Mouse (Mus musculus): ENCODE results near the gene Iqce. TPM values are rescaled to one million over a fixed set of nuclear protein-coding genes. Genes with fewer than 3 reads are reported as not detected.

Gene Iqce
- 24.7 and 28.1 TPM in 2 replicates for polyA plus RNA-seq (2014; fragmentation: Nextera tagmentation; extraction: Ambion mirVana)

DNA sequence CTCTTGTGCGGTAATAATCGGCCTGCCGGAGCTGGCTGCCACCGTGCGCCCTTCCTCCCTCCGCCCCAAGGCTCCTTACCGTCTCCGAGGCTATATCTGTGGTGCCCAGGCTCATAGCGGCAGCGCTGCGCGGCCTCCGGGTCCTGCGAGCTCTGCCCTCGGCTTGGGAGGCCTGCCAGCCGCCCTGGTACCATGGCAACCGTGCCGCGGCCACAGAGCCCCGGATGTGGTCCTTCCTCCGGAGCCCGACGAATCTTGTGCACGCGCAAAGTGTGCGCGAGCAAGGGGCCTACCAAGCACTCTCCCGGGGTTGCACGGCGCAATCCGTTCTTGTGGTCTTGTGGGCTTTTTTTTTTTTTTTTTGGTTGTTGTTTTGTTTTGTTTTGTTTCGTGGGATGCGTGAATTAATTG is at the start of gene Iqce:
Gene Iqce (minus strand): TSS at position 276 of the 411 bp plus-strand sequence.
- Histone ChIP-seq H3K9me3 (ENCODE audit: control insufficient read depth, low read depth, low read length) (no peaks in the 10 kb centered on the region), H3K4me3 (ENCODE audit: low read depth, low read length) (peak within 1 kb of the TSS; percentile 80), H3K27ac (ENCODE audit: low read length) (peak within 1 kb of the TSS; percentile 86), H3K36me3 (ENCODE audit: control insufficient read depth, insufficient read depth, low read length) (peaks cover 4% of the 10 kb centered on the region; the same call in 1 of the 2 replicates), H3K4me1 (ENCODE audit: control insufficient read depth, insufficient read depth, low read length) (peaks cover 27% of the 10 kb centered on the region), H3K27me3 (ENCODE audit: control insufficient read depth, insufficient read depth, low read length) (no peaks in the 10 kb centered on the region), H3K9ac (replicated peaks; ENCODE audit: low read depth, low read length) (peak within 1 kb of the TSS; percentile 82), H3K4me2 (replicated peaks; ENCODE audit: low read depth, low read length) (peak within 1 kb of the TSS; percentile 84)
- under 1% methylated on average over 33 of the region's 33 CpGs for WGBS
- peak; percentile 42; the same call in 1 of the 2 replicates for ATAC-seq (ENCODE audit: insufficient number of reproducible peaks, insufficient read depth, low FRiP score, low read depth)

DNA sequence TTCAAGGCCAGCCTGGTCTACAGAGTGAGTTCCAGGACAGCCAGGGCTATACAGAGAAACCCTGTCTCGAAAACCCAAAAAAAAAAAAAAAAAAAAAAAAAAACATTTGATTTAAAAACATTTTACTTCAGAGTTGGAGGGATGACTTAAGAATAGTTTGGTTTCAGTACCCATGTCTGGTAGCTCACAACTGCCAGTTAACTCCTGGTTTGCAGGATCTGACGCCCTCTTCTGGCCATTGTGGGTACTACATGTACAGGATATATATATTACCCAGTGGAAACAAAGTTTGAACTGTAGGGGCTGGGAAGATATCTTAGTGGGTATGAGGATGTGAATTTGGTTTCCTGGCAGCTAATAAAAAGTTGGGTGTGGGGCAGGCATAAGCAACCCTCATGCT is 48.7 kb upstream of the Iqce start:
- peaks cover 3% of the 10 kb centered on the region; the same call in 1 of the 2 replicates for H3K4me1 ChIP-seq (ENCODE audit: control insufficient read depth, insufficient read depth, low read length)
- H3K9ac ChIP-seq (replicated peaks; ENCODE audit: low read depth, low read length), result no peak overlapping the region
- WGBS, result 0% methylated on average over 1 of the region's 2 CpGs
- no peaks in the 10 kb centered on the region for H3K27me3 ChIP-seq (ENCODE audit: control insufficient read depth, insufficient read depth, low read length)
- no peak overlapping the region for H3K27ac ChIP-seq (ENCODE audit: low read length)
- no peaks in the 10 kb centered on the region for H3K9me3 ChIP-seq (ENCODE audit: control insufficient read depth, low read depth, low read length)
- no peak for ATAC-seq (ENCODE audit: insufficient number of reproducible peaks, insufficient read depth, low FRiP score, low read depth)
- H3K4me2 ChIP-seq (replicated peaks; ENCODE audit: low read depth, low read length), result no peak overlapping the region
- no peak overlapping the region for H3K4me3 ChIP-seq (ENCODE audit: low read depth, low read length)
- H3K36me3 ChIP-seq (ENCODE audit: control insufficient read depth, insufficient read depth, low read length), result no peaks in the 10 kb centered on the region

DNA sequence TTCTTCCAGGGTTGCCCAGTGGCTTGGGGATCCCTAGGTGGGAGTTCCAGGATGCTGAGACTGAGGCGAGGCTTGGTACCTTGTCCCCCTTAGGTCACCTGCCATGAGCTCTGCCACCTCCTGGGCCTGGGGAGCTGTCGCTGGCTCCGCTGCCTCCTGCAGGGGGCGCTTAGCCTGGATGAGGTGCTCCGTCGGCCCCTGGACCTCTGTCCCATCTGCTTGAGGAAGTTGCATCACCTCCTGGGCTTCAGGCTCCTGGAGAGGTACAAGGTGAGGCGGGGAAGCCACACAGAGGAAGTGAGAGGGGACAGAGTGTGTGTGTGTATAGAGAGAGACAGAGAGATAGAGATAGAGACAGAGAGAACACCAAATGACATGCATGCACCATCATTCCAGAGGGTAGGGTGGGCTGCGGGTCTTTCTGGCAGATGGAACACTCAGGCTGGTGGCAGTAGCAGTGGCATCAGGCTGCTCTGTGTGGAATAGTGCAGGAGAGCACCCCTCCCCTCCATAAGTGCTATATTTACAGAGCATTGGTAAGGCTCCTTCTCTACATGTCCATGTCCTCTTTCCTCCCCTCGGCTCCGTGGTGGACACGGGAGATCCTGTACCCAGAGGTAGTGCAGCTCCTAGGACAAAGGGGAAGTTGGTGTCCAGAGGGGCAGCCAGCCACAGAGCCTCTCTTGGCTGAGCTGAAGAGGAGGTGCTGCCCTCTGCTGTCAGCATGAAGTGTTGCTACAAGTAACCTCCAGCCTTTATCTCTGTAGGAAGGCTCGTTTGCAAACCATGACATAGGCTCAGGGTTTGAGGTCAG is 47.1 kb upstream of the Iqce start:
- WGBS, result 13% methylated on average over 12 of the region's 12 CpGs
- peaks cover 3% of the 10 kb centered on the region; the same call in 1 of the 2 replicates for H3K4me1 ChIP-seq (ENCODE audit: control insufficient read depth, insufficient read depth, low read length)
- peak overlapping the region; percentile 44 for H3K4me2 ChIP-seq (replicated peaks; ENCODE audit: low read depth, low read length)
- no peak overlapping the region for H3K27ac ChIP-seq (ENCODE audit: low read length)
- ATAC-seq (ENCODE audit: insufficient number of reproducible peaks, insufficient read depth, low FRiP score, low read depth), result peak; percentile 71
- peak overlapping the region; percentile 22 for H3K4me3 ChIP-seq (ENCODE audit: low read depth, low read length)
- no peak overlapping the region for H3K9ac ChIP-seq (replicated peaks; ENCODE audit: low read depth, low read length)
- H3K27me3 ChIP-seq (ENCODE audit: control insufficient read depth, insufficient read depth, low read length), result no peaks in the 10 kb centered on the region
- H3K36me3 ChIP-seq (ENCODE audit: control insufficient read depth, insufficient read depth, low read length), result no peaks in the 10 kb centered on the region
- H3K9me3 ChIP-seq (ENCODE audit: control insufficient read depth, low read depth, low read length), result no peaks in the 10 kb centered on the region

DNA sequence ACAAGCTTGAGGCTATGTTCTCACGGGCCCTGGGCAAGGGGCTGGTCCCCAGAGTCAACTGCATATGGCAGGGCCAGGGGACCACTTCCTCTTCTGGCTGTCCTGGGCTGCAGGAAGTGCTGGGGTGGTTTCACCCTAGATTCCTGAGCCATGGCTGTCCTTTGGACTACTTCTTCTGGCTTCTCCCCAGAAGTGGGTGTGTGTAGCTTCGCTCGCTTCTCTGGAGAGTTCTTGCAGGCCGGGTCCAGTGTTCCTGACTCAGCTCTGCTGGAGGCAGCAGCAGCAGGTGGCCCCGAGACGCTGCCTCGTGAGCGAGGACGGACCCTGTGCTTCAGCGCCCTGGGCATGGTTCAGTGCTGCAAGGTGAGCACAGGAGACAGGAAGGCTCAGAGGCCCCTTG is 46.2 kb upstream of the Iqce start:
- no peak overlapping the region for H3K4me2 ChIP-seq (replicated peaks; ENCODE audit: low read depth, low read length)
- no peaks in the 10 kb centered on the region for H3K9me3 ChIP-seq (ENCODE audit: control insufficient read depth, low read depth, low read length)
- no peak for ATAC-seq (ENCODE audit: insufficient number of reproducible peaks, insufficient read depth, low FRiP score, low read depth)
- no peak overlapping the region for H3K27ac ChIP-seq (ENCODE audit: low read length)
- WGBS, result 87% methylated on average over 10 of the region's 10 CpGs
- H3K9ac ChIP-seq (replicated peaks; ENCODE audit: low read depth, low read length), result no peak overlapping the region
- H3K27me3 ChIP-seq (ENCODE audit: control insufficient read depth, insufficient read depth, low read length), result no peaks in the 10 kb centered on the region
- no peaks in the 10 kb centered on the region for H3K36me3 ChIP-seq (ENCODE audit: control insufficient read depth, insufficient read depth, low read length)
- no peak overlapping the region for H3K4me3 ChIP-seq (ENCODE audit: low read depth, low read length)
- H3K4me1 ChIP-seq (ENCODE audit: control insufficient read depth, insufficient read depth, low read length), result peaks cover 3% of the 10 kb centered on the region; the same call in 1 of the 2 replicates

DNA sequence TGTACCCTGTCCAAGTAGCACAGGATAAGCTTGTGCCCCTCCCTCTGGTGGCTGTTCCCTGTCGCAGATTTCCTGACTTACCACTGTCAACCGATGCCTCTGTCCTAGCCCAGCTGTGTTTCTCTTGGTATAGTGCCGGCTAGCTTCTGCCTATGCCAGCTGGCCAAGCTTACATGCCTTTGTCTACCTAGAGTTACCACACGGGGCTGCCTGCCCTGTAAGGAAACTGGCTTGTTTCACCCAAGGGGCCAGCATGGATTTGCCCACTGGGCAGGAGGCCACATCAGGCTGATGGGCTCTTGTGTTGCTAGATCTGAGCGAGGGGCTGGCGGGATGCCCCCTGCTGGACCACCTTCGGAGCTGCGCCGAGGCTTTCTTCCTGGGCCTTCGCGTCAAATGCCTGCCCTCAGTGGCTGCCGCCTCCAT is 41.5 kb upstream of the Iqce start:
- H3K9ac ChIP-seq (replicated peaks; ENCODE audit: low read depth, low read length), result no peak overlapping the region
- H3K27me3 ChIP-seq (ENCODE audit: control insufficient read depth, insufficient read depth, low read length), result no peaks in the 10 kb centered on the region
- H3K4me1 ChIP-seq (ENCODE audit: control insufficient read depth, insufficient read depth, low read length), result no peaks in the 10 kb centered on the region
- no peak for ATAC-seq (ENCODE audit: insufficient number of reproducible peaks, insufficient read depth, low FRiP score, low read depth)
- H3K9me3 ChIP-seq (ENCODE audit: control insufficient read depth, low read depth, low read length), result no peaks in the 10 kb centered on the region
- H3K36me3 ChIP-seq (ENCODE audit: control insufficient read depth, insufficient read depth, low read length), result no peaks in the 10 kb centered on the region
- H3K4me2 ChIP-seq (replicated peaks; ENCODE audit: low read depth, low read length), result no peak overlapping the region
- no peak overlapping the region for H3K27ac ChIP-seq (ENCODE audit: low read length)
- no peak overlapping the region for H3K4me3 ChIP-seq (ENCODE audit: low read depth, low read length)
- 27% methylated on average over 12 of the region's 12 CpGs for whole genome bisulfite sequencing

DNA sequence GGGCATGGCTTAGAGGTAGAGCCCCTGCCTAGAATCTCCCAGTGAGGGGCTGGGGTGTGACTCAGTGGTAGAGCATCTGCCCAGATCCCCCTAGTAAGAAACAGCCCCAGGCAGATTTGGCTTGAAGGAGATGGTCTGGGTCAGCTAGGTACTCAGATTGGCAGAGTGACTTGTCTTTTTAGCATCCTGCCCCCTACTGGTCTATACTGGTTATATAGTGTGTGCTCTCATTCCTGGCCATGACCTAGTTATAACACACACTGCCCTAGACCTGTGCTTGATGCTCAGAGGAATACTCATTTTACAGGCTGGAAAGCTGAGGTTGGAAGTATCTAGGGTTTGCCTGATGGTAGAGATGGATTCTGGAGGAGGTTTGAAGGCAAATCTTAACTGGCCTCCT is 39.7 kb upstream of the Iqce start:
- H3K4me3 ChIP-seq (ENCODE audit: low read depth, low read length), result no peak overlapping the region
- H3K9ac ChIP-seq (replicated peaks; ENCODE audit: low read depth, low read length), result no peak overlapping the region
- ATAC-seq (ENCODE audit: insufficient number of reproducible peaks, insufficient read depth, low FRiP score, low read depth), result no peak
- H3K4me2 ChIP-seq (replicated peaks; ENCODE audit: low read depth, low read length), result no peak overlapping the region
- H3K27ac ChIP-seq (ENCODE audit: low read length), result no peak overlapping the region
- H3K27me3 ChIP-seq (ENCODE audit: control insufficient read depth, insufficient read depth, low read length), result no peaks in the 10 kb centered on the region
- no peaks in the 10 kb centered on the region for H3K9me3 ChIP-seq (ENCODE audit: control insufficient read depth, low read depth, low read length)
- no peaks in the 10 kb centered on the region for H3K36me3 ChIP-seq (ENCODE audit: control insufficient read depth, insufficient read depth, low read length)
- H3K4me1 ChIP-seq (ENCODE audit: control insufficient read depth, insufficient read depth, low read length), result no peaks in the 10 kb centered on the region

DNA sequence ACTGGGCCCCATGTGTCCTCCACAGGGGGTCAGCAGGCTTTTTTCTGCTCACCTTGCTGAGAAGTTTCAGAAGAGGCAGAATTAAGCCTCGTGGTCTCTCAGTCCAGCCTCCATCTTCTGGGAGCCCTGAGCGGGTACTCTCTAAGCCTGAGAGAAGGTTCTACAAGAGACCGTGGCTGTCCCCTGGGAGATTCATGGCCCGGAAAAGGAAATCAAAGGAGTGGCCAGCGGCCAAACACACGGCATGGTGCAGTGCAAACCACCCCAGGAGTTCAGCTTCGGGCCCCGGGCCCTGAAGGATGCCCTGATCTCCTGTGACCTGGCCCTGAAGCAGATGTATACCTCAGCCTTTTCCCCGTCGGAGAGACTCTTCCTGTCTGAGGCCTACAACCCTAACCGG is 38.9 kb upstream of the Iqce start:
- ATAC-seq (ENCODE audit: insufficient number of reproducible peaks, insufficient read depth, low FRiP score, low read depth), result no peak
- H3K4me1 ChIP-seq (ENCODE audit: control insufficient read depth, insufficient read depth, low read length), result no peaks in the 10 kb centered on the region
- 71% methylated on average over 11 of the region's 11 CpGs for WGBS

DNA sequence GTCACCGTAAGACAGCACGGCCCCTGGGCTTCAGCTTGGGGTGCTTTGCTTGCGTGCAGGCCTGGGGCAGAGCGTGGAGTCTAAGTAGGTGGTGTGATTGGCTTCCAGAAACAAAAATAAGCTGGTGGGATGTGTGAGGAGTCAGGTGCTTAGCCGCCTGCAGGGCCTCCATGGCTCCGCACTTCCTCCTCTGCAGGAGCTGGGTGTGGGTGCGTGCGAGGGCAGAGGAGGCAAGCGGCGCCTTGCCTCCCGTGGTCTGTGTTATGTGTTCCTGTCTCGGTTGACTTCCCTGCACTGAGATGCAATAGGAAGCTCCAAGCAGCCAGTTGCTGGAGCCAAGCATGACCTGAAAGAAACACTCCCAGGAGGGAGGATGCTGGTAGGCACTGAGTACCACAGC is 37.6 kb upstream of the Iqce start:
- Histone ChIP-seq H3K9me3 (ENCODE audit: control insufficient read depth, low read depth, low read length) (no peaks in the 10 kb centered on the region), H3K4me2 (replicated peaks; ENCODE audit: low read depth, low read length) (no peak overlapping the region), H3K27me3 (ENCODE audit: control insufficient read depth, insufficient read depth, low read length) (peaks cover 6% of the 10 kb centered on the region; the same call in 1 of the 2 replicates), H3K4me1 (ENCODE audit: control insufficient read depth, insufficient read depth, low read length) (peaks cover 4% of the 10 kb centered on the region; the same call in 1 of the 2 replicates), H3K4me3 (ENCODE audit: low read depth, low read length) (no peak overlapping the region), H3K9ac (replicated peaks; ENCODE audit: low read depth, low read length) (no peak overlapping the region), H3K27ac (ENCODE audit: low read length) (no peak overlapping the region), H3K36me3 (ENCODE audit: control insufficient read depth, insufficient read depth, low read length) (no peaks in the 10 kb centered on the region)
- WGBS, result 79% methylated on average over 12 of the region's 12 CpGs
- ATAC-seq (ENCODE audit: insufficient number of reproducible peaks, insufficient read depth, low FRiP score, low read depth), result no peak

More for the DNA sequence above, 38.9 kb upstream of the Iqce start:
- Histone ChIP-seq H3K27me3 (ENCODE audit: control insufficient read depth, insufficient read depth, low read length) (peaks cover 4% of the 10 kb centered on the region; the same call in 1 of the 2 replicates), H3K4me3 (ENCODE audit: low read depth, low read length) (no peak overlapping the region), H3K4me2 (replicated peaks; ENCODE audit: low read depth, low read length) (no peak overlapping the region), H3K36me3 (ENCODE audit: control insufficient read depth, insufficient read depth, low read length) (no peaks in the 10 kb centered on the region), H3K9me3 (ENCODE audit: control insufficient read depth, low read depth, low read length) (no peaks in the 10 kb centered on the region), H3K27ac (ENCODE audit: low read length) (no peak overlapping the region), H3K9ac (replicated peaks; ENCODE audit: low read depth, low read length) (no peak overlapping the region)
